Mouse (Mus musculus): Measurements from ENCODE around the gene Rc3h2. TPM values are rescaled to one million over a fixed set of nuclear protein-coding genes. Genes with fewer than 3 reads are reported as not detected.

Rc3h2 gene
- polyA plus RNA-seq, 1 experiment from 2014 or later: 33.4 TPM

GRCm38 (mm10) chr2:37358633-37359540 is 63.8 kb downstream of the Rc3h2 start, which contains the start of gene Pdcl:
Gene Pdcl (minus strand): TSS chr2:37359332.
- H3K4me2 ChIP-seq (ENCODE audit: low read depth, low read length): peak within 1 kb of the TSS; percentile 56
- H3K9ac ChIP-seq (replicated peaks; ENCODE audit: low read depth, low read length): peak within 1 kb of the TSS; percentile 63
- H3K36me3 ChIP-seq (ENCODE audit: control insufficient read depth, insufficient read depth, low read length): peaks cover 12% of the 10 kb centered on the region
- WGBS: 0% methylated on average over 42 of the region's 42 CpGs
- no peaks in the 10 kb centered on the region for H3K27me3 ChIP-seq (ENCODE audit: control insufficient read depth, insufficient read depth, low read length)
- H3K4me1 ChIP-seq (ENCODE audit: control insufficient read depth, insufficient read depth, low read length): peaks cover 4% of the 10 kb centered on the region; the same call in 1 of the 2 replicates
- peak; percentile 97 for ATAC-seq (ENCODE audit: low read depth)
- peak within 1 kb of the TSS; percentile 73 for H3K4me3 ChIP-seq (ENCODE audit: low read depth, low read length)
- no peaks in the 10 kb centered on the region for H3K9me3 ChIP-seq (ENCODE audit: control insufficient read depth, low read length)
- H3K27ac ChIP-seq (ENCODE audit: low read depth, low read length): peak within 1 kb of the TSS; percentile 92

- Histone ChIP-seq H3K36me3 (ENCODE audit: control insufficient read depth, insufficient read depth, low read length) (peaks cover 36% of the 10 kb centered on the region), H3K27me3 (ENCODE audit: control insufficient read depth, insufficient read depth, low read length) (no peaks in the 10 kb centered on the region), H3K9me3 (ENCODE audit: control insufficient read depth, low read length) (no peaks in the 10 kb centered on the region), H3K27ac (ENCODE audit: low read depth, low read length) (no peak overlapping the region), H3K9ac (replicated peaks; ENCODE audit: low read depth, low read length) (no peak overlapping the region), H3K4me1 (ENCODE audit: control insufficient read depth, insufficient read depth, low read length) (peaks cover 4% of the 10 kb centered on the region; the same call in 1 of the 2 replicates), H3K4me3 (ENCODE audit: low read depth, low read length) (no peak overlapping the region), H3K4me2 (ENCODE audit: low read depth, low read length) (no peak overlapping the region)
- ATAC-seq (ENCODE audit: low read depth): no peak
- 98% methylated on average over 5 of the region's 5 CpGs for WGBS
These were observed 67.1 kb downstream of the Rc3h2 start for GRCm38 (mm10) chr2:37355571-37355970.

- Histone ChIP-seq H3K27me3 (ENCODE audit: control insufficient read depth, insufficient read depth, low read length) (no peaks in the 10 kb centered on the region), H3K4me1 (ENCODE audit: control insufficient read depth, insufficient read depth, low read length) (no peaks in the 10 kb centered on the region), H3K27ac (ENCODE audit: low read depth, low read length) (no peak overlapping the region), H3K4me2 (ENCODE audit: low read depth, low read length) (no peak overlapping the region), H3K9me3 (ENCODE audit: control insufficient read depth, low read length) (no peaks in the 10 kb centered on the region), H3K36me3 (ENCODE audit: control insufficient read depth, insufficient read depth, low read length) (peaks cover 36% of the 10 kb centered on the region), H3K9ac (replicated peaks; ENCODE audit: low read depth, low read length) (no peak overlapping the region), H3K4me3 (ENCODE audit: low read depth, low read length) (no peak overlapping the region)
- ATAC-seq (ENCODE audit: low read depth): no peak
- WGBS: 91% methylated on average over 7 of the region's 7 CpGs
These were observed 71.0 kb downstream of the Rc3h2 start for GRCm38 (mm10) chr2:37351671-37352070.

- Histone ChIP-seq H3K9ac (replicated peaks; ENCODE audit: low read depth, low read length) (no peak overlapping the region), H3K4me2 (ENCODE audit: low read depth, low read length) (no peak overlapping the region), H3K27ac (ENCODE audit: low read depth, low read length) (no peak overlapping the region), H3K9me3 (ENCODE audit: control insufficient read depth, low read length) (no peaks in the 10 kb centered on the region), H3K4me1 (ENCODE audit: control insufficient read depth, insufficient read depth, low read length) (no peaks in the 10 kb centered on the region), H3K36me3 (ENCODE audit: control insufficient read depth, insufficient read depth, low read length) (no peaks in the 10 kb centered on the region), H3K4me3 (ENCODE audit: low read depth, low read length) (no peak overlapping the region), H3K27me3 (ENCODE audit: control insufficient read depth, insufficient read depth, low read length) (no peaks in the 10 kb centered on the region)
- peak; percentile 44; the same call in 1 of the 2 replicates for ATAC-seq (ENCODE audit: low read depth)
- WGBS: 59% methylated on average over 10 of the region's 10 CpGs
These were observed 84.1 kb downstream of the Rc3h2 start for GRCm38 (mm10) chr2:37338497-37339187.

- no peaks in the 10 kb centered on the region for H3K9me3 ChIP-seq (ENCODE audit: control insufficient read depth, low read length)
- H3K27me3 ChIP-seq (ENCODE audit: control insufficient read depth, insufficient read depth, low read length): no peaks in the 10 kb centered on the region
- H3K4me1 ChIP-seq (ENCODE audit: control insufficient read depth, insufficient read depth, low read length): no peaks in the 10 kb centered on the region
- H3K4me2 ChIP-seq (ENCODE audit: low read depth, low read length): no peak overlapping the region
- WGBS: 88% methylated on average over 2 of the region's 2 CpGs
- no peak overlapping the region for H3K9ac ChIP-seq (replicated peaks; ENCODE audit: low read depth, low read length)
- H3K4me3 ChIP-seq (ENCODE audit: low read depth, low read length): no peak overlapping the region
- no peak for ATAC-seq (ENCODE audit: low read depth)
- H3K36me3 ChIP-seq (ENCODE audit: control insufficient read depth, insufficient read depth, low read length): no peaks in the 10 kb centered on the region
- H3K27ac ChIP-seq (ENCODE audit: low read depth, low read length): no peak overlapping the region
These were observed 89.4 kb downstream of the Rc3h2 start for GRCm38 (mm10) chr2:37333321-37333720.

- no peak for ATAC-seq (ENCODE audit: low read depth)
These were observed 96.5 kb downstream of the Rc3h2 start, which contains the start of gene Olfr368 for GRCm38 (mm10) chr2:37326215-37326614. Gene Olfr368 (plus strand): TSS chr2:37326515.

More at GRCm38 (mm10) chr2:37326215-37326614, 96.5 kb downstream of the Rc3h2 start, which contains the start of gene Olfr368:
- WGBS: 96% methylated on average over 1 of the region's 1 CpGs
- Histone ChIP-seq H3K4me1 (ENCODE audit: control insufficient read depth, insufficient read depth, low read length) (no peaks in the 10 kb centered on the region), H3K4me2 (ENCODE audit: low read depth, low read length) (no peak within 1 kb of the TSS), H3K27me3 (ENCODE audit: control insufficient read depth, insufficient read depth, low read length) (no peaks in the 10 kb centered on the region), H3K36me3 (ENCODE audit: control insufficient read depth, insufficient read depth, low read length) (no peaks in the 10 kb centered on the region), H3K9me3 (ENCODE audit: control insufficient read depth, low read length) (no peaks in the 10 kb centered on the region), H3K4me3 (ENCODE audit: low read depth, low read length) (no peak within 1 kb of the TSS), H3K9ac (replicated peaks; ENCODE audit: low read depth, low read length) (no peak within 1 kb of the TSS), H3K27ac (ENCODE audit: low read depth, low read length) (no peak within 1 kb of the TSS)

Other genes with a start within 250 kb of the Rc3h2 start
- not detected in 2 replicates for gene Olfr365, start 234.7 kb downstream of the Rc3h2 start, polyA plus RNA-seq (2014; fragmentation: Nextera tagmentation; extraction: Ambion mirVana)
- not detected in 2 replicates for gene Olfr366, start 211.3 kb downstream of the Rc3h2 start, polyA plus RNA-seq (2014; fragmentation: Nextera tagmentation; extraction: Ambion mirVana)
- gene Olfr368, start 96.4 kb downstream of the Rc3h2 start, polyA plus RNA-seq (2014; fragmentation: Nextera tagmentation; extraction: Ambion mirVana): not detected in 2 replicates
- 52.6 and 66.5 TPM in 2 replicates for gene Pdcl, start 63.6 kb downstream of the Rc3h2 start, polyA plus RNA-seq (2014; fragmentation: Nextera tagmentation; extraction: Ambion mirVana)
- gene Zbtb26, start 20.2 kb upstream of the Rc3h2 start, polyA plus RNA-seq (2014; fragmentation: Nextera tagmentation; extraction: Ambion mirVana): 10.2 and 12.8 TPM in 2 replicates
- gene Zbtb6, start 20.3 kb upstream of the Rc3h2 start, polyA plus RNA-seq (2014; fragmentation: Nextera tagmentation; extraction: Ambion mirVana): 10.4 and 11.7 TPM in 2 replicates
- gene Rabgap1, start 20.4 kb upstream of the Rc3h2 start, polyA plus RNA-seq (2014; fragmentation: Nextera tagmentation; extraction: Ambion mirVana): 64.5 and 104 TPM in 2 replicates
- 25.0 and 34.4 TPM in 2 replicates for gene Gpr21, start 93.4 kb upstream of the Rc3h2 start, polyA plus RNA-seq (2014; fragmentation: Nextera tagmentation; extraction: Ambion mirVana)

Measured in neural tube, embryonic 14.5 days (tissue).